Mouse (Mus musculus) c-Kit-positive CD71-positive TER-119-positive erythroid progenitor cells, embryonic 14.5 days (primary cell): Measurements from ENCODE around the gene Atp2a1.
"Not testable (repeated sequence)": the region's sequence is repeated elsewhere in the genome, so short reads cannot be mapped to it uniquely, and the experiment has no call there.

ENCODE experiments used
- DNase-seq: peaks from one replicate; pipeline ENCODE4 v3.0.0-alpha.2; 2013; ENCODE audit warnings: low spot score

Atp2a1 gene

GRCm38 (mm10) chr7:126411061-126411460 lies 51.8 kb downstream of the Atp2a1 start:
- no peak for DNase-seq

- no peak for DNase-seq
These were observed 54.2 kb downstream of the Atp2a1 start for GRCm38 (mm10) chr7:126408686-126409085.

GRCm38 (mm10) chr7:126402518-126402917 lies 60.4 kb downstream of the Atp2a1 start:
- not testable (repeated sequence) for DNase-seq

- DNase-seq: peak; percentile 80
These were observed 63.4 kb downstream of the Atp2a1 start for GRCm38 (mm10) chr7:126399548-126399947.

- DNase-seq: no peak
These were observed 65.1 kb downstream of the Atp2a1 start for GRCm38 (mm10) chr7:126397822-126398221.

- peak; percentile 49 for DNase-seq
These were observed 65.7 kb downstream of the Atp2a1 start for GRCm38 (mm10) chr7:126397221-126397620.

GRCm38 (mm10) chr7:126396298-126397119 lies 66.4 kb downstream of the Atp2a1 start, which contains the start of gene Nfatc2ip:
Nfatc2ip (minus strand) TSS chr7:126396737.
- peak; percentile 100 for DNase-seq
